Comparison of ENCODE assay signal across 9 mouse cellular contexts in the genomic region with DNA sequence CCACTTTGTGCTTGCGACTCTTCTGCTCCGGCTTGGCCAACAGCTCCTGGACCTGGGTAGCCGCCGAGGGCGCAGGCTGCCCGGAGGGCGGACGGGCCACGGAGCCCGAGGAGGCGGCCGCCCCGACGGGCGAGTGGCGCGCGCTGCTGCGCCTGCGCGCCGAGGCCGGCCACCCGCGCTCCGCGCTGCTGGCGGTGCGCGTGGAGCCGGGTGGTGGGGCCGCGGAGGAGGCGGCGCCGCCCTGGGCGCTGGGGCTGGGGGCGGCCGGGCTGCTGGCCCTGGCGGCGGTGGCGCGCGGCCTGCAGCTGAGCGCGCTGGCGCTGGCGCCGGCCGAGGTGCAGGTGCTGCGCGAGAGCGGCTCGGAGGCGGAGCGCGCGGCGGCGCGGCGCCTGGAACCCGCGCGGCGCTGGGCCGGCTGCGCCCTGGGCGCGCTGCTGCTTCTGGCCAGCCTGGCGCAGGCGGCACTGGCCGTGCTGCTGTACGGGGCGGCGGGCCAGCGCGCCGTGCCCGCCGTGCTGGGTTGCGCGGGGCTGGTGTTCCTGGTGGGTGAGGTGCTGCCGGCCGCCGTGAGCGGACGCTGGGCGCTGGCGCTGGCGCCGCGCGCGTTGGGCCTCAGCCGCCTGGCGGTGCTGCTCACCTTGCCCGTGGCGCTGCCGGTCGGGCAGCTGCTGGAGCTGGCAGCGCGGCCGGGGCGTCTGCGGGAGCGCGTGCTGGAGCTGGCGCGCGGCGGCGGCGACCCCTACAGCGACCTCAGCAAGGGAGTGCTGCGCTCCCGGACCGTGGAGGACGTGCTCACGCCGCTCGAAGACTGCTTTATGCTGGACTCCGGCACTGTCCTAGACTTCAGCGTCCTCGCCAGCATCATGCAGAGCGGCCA. TPM values are rescaled to one million over a fixed set of nuclear protein-coding genes. Genes with fewer than 3 reads are reported as not detected.
A peak's percentile ranks its signal among the peaks of the same experiment; 100 is the strongest.
DNase-seq lines count a peak whose midpoint lies in the region; ATAC-seq and TF ChIP-seq lines count a peak whose summit lies in the region.
"Had no signal": no experiment of that assay in that cellular context is flagged by ENCODE, and none has a peak within 500 bp of the region (broad histone marks: within the 10 kb centered on the region; RNA-seq: fewer than 3 reads in every experiment).

No protein-coding gene starts in this region.

- ATAC-seq in kidney, embryonic 15.5 days (replicated peaks; ENCODE audit: low FRiP score) = peak; percentile 75
- peak; percentile 54 for ATAC-seq in liver, postnatal 0 days

- H3K9ac ChIP-seq in kidney, embryonic 15.5 days = peak overlapping the region; percentile 94
- H3K9ac ChIP-seq in liver, postnatal 0 days (replicated peaks) = peak overlapping the region; percentile 84

- TF ChIP-seq EP300 in liver, postnatal 0 days (IDR thresholded peaks at IDR 0.05; ENCODE audit: low read depth) = no peak

- peak; percentile 42 for DNase-seq in urinary bladder, postnatal 14 days (ENCODE audit: low spot score)
- no peak for DNase-seq in urinary bladder, postnatal 4 days (ENCODE audit: low spot score in 2 of 2)
- peak; percentile 72 for DNase-seq in cerebellum, adult 9-11 months
- peak; percentile 62 for DNase-seq in gastrocnemius, postnatal 10 days
- peak; percentile 56 for DNase-seq in liver, postnatal 0 days
- peak; percentile 59 for DNase-seq in retina, embryonic 14.5 days (ENCODE audit: low spot score)
- peak; percentile 66 to 72 for DNase-seq in thymus, postnatal 36 days

- H3K4me2 ChIP-seq in kidney, embryonic 15.5 days = peak overlapping the region; percentile 93
- H3K4me2 ChIP-seq in liver, postnatal 0 days (ENCODE audit: low read depth, low read length) = peak overlapping the region; percentile 96

- peaks cover 28% of the 10 kb centered on the region for H3K4me1 ChIP-seq in kidney, embryonic 15.5 days
- H3K4me1 ChIP-seq in liver, postnatal 0 days (ENCODE audit: insufficient read depth) = peaks cover 15% of the 10 kb centered on the region

- no peak for TF ChIP-seq CTCF in liver, postnatal 0 days (IDR thresholded peaks at IDR 0.05; ENCODE audit: low read depth)

- H3K27me3 ChIP-seq in kidney, embryonic 15.5 days = no peaks in the 10 kb centered on the region
- no peaks in the 10 kb centered on the region for H3K27me3 ChIP-seq in liver, postnatal 0 days (ENCODE audit: insufficient read depth, low read length)

- no peaks in the 10 kb centered on the region for H3K9me3 ChIP-seq in kidney, embryonic 15.5 days (replicated peaks)
- H3K9me3 ChIP-seq in liver, postnatal 0 days (ENCODE audit: low read length) = no peaks in the 10 kb centered on the region

- peaks cover 27% of the 10 kb centered on the region; the same call in 1 of the 2 replicates for H3K36me3 ChIP-seq in kidney, embryonic 15.5 days
- H3K36me3 ChIP-seq in liver, postnatal 0 days (replicated peaks; ENCODE audit: insufficient read depth, low read length) = 0 out of 2 replicates have a peak, but pooled peaks cover 4% of the 10 kb centered on the region

- H3K27ac ChIP-seq in kidney, embryonic 15.5 days = peak overlapping the region; percentile 100
- peak overlapping the region; percentile 96 for H3K27ac ChIP-seq in liver, postnatal 0 days (ENCODE audit: low read depth)

- WGBS in kidney, embryonic 15.5 days = under 1% methylated on average over 102 of the region's 126 CpGs
- under 1% methylated on average over 77 of the region's 126 CpGs for WGBS in liver, postnatal 0 days (ENCODE audit: insufficient replicate concordance)

- H3K4me3 ChIP-seq in kidney, embryonic 15.5 days (replicated peaks) = peak overlapping the region; percentile 99
- H3K4me3 ChIP-seq in liver, postnatal 0 days (ENCODE audit: low read depth, low read length) = peak overlapping the region; percentile 89

RNA-seq across cellular contexts. Expression of a gene that starts 0.7 kb away (rescaled TPM):
- total RNA-seq in gastrocnemius, postnatal 10 days (2021) = 10 to 100 TPM; 14.5 to 18.2 TPM
- polyA plus RNA-seq in kidney, embryonic 15.5 days (2015; fragmentation: Nextera tagmentation; extraction: Ambion mirVana) = 3.7 and 4.0 TPM in 2 replicates
- polyA plus RNA-seq in liver, postnatal 0 days (2015; fragmentation: Nextera tagmentation; extraction: Ambion mirVana) = 0.92 and 1.1 TPM in 2 replicates

RNA-seq across cellular contexts. Expression of a gene that starts 24.4 kb away (rescaled TPM):
- 100 to 1,000 TPM; 419 to 469 TPM for total RNA-seq in gastrocnemius, postnatal 10 days (2021)
- 21.8 and 22.1 TPM in 2 replicates for polyA plus RNA-seq in kidney, embryonic 15.5 days (2015; fragmentation: Nextera tagmentation; extraction: Ambion mirVana)
- polyA plus RNA-seq in liver, postnatal 0 days (2015; fragmentation: Nextera tagmentation; extraction: Ambion mirVana) = 2.0 and 2.2 TPM in 2 replicates

RNA-seq across cellular contexts. Expression of a gene that starts 26.9 kb away (rescaled TPM):
- 100 to 1,000 TPM; 193 to 229 TPM for total RNA-seq in gastrocnemius, postnatal 10 days (2021)
- 0.32 and 0.75 TPM in 2 replicates for polyA plus RNA-seq in kidney, embryonic 15.5 days (2015; fragmentation: Nextera tagmentation; extraction: Ambion mirVana)
- 0.45 TPM in 1 of 2 replicates, not detected in the other for polyA plus RNA-seq in liver, postnatal 0 days (2015; fragmentation: Nextera tagmentation; extraction: Ambion mirVana)
- polyA plus RNA-seq: frontal cortex, adult 2 months had no signal

RNA-seq across cellular contexts. Expression of a gene that starts 34.9 kb away (rescaled TPM):
- 10 to 100 TPM; 10.9 to 11.4 TPM for total RNA-seq in gastrocnemius, postnatal 10 days (2021)
- polyA plus RNA-seq in kidney, embryonic 15.5 days (2015; fragmentation: Nextera tagmentation; extraction: Ambion mirVana) = 26.2 and 26.3 TPM in 2 replicates
- polyA plus RNA-seq in liver, postnatal 0 days (2015; fragmentation: Nextera tagmentation; extraction: Ambion mirVana) = 7.4 and 8.3 TPM in 2 replicates

RNA-seq across cellular contexts. Expression of a gene that starts 40.9 kb away (rescaled TPM):
- total RNA-seq in gastrocnemius, postnatal 10 days (2021) = 1 to 10 TPM; 4.3 to 5.7 TPM
- polyA plus RNA-seq in kidney, embryonic 15.5 days (2015; fragmentation: Nextera tagmentation; extraction: Ambion mirVana) = 12.3 and 12.4 TPM in 2 replicates
- polyA plus RNA-seq in liver, postnatal 0 days (2015; fragmentation: Nextera tagmentation; extraction: Ambion mirVana) = 2.1 and 2.2 TPM in 2 replicates

Comparison
In these comparisons a context has a peak if more than half of its experiments do, and no peak if none do; other contexts are left out.
1. DNase-seq: peak in urinary bladder, postnatal 14 days (single experiment), cerebellum, adult 9-11 months (single experiment), gastrocnemius, postnatal 10 days (single experiment), liver, postnatal 0 days (single experiment), retina, embryonic 14.5 days (single experiment) and thymus, postnatal 36 days (2 of 2); none in urinary bladder, postnatal 4 days (0 of 2).